Mouse (Mus musculus) 3134 (cell line): ENCODE results near the gene Nid2.
A peak's percentile ranks its signal among the peaks of the same experiment; 100 is the strongest.

Experiments
- DNase-seq: peaks from one replicate; pipeline ENCODE4 v3.0.0-alpha.2; 2011; ENCODE audit warnings: low spot score; ENCODE audit not compliant: insufficient read length; ENCODE audit errors: extremely low read depth

Nid2 gene

GRCm38 (mm10) chr14:19776890-19777289, 25.8 kb downstream of the Nid2 start:
- DNase-seq: no peak

- DNase-seq: no peak
Observed at GRCm38 (mm10) chr14:19777365-19777764, 26.3 kb downstream of the Nid2 start.

- no peak for DNase-seq
Observed at GRCm38 (mm10) chr14:19777945-19778344, 26.9 kb downstream of the Nid2 start.

- DNase-seq: no peak
Observed at GRCm38 (mm10) chr14:19785797-19786588, 34.9 kb downstream of the Nid2 start.

- no peak for DNase-seq
Observed at GRCm38 (mm10) chr14:19788443-19788842, 37.4 kb downstream of the Nid2 start.

- DNase-seq: no peak
Observed at GRCm38 (mm10) chr14:19794881-19795280, 43.8 kb downstream of the Nid2 start.

GRCm38 (mm10) chr14:19796541-19797304, 45.7 kb downstream of the Nid2 start:
- no peak for DNase-seq

GRCm38 (mm10) chr14:19800485-19800884, 49.4 kb downstream of the Nid2 start:
- DNase-seq: no peak

GRCm38 (mm10) chr14:19801474-19802215, 50.6 kb downstream of the Nid2 start:
- no peak for DNase-seq

GRCm38 (mm10) chr14:19803222-19803621, 52.2 kb downstream of the Nid2 start:
- DNase-seq: no peak

GRCm38 (mm10) chr14:19803623-19804022, 52.6 kb downstream of the Nid2 start:
- DNase-seq: no peak

- no peak for DNase-seq
Observed at GRCm38 (mm10) chr14:19807339-19807738, 56.3 kb downstream of the Nid2 start.

- no peak for DNase-seq
Observed at GRCm38 (mm10) chr14:19807858-19808257, 56.8 kb downstream of the Nid2 start.

- DNase-seq: peak; percentile 13
Observed at GRCm38 (mm10) chr14:19809934-19810333, 58.9 kb downstream of the Nid2 start.

GRCm38 (mm10) chr14:19813061-19813460, 62.0 kb downstream of the Nid2 start:
- no peak for DNase-seq

- peak; percentile 21 for DNase-seq
Observed at GRCm38 (mm10) chr14:19817949-19818348, 66.9 kb downstream of the Nid2 start.

GRCm38 (mm10) chr14:19821686-19822085, 70.6 kb downstream of the Nid2 start:
- no peak for DNase-seq

- DNase-seq: peak; percentile 93
Observed at GRCm38 (mm10) chr14:19823321-19824142, 72.5 kb downstream of the Nid2 start, which contains the start of gene Rtraf. Gene Rtraf, minus strand, starts transcription at chr14:19823824.

GRCm38 (mm10) chr14:19825481-19825880, 74.4 kb downstream of the Nid2 start:
- no peak for DNase-seq

GRCm38 (mm10) chr14:19836289-19836688, 85.2 kb downstream of the Nid2 start:
- DNase-seq: no peak
